Mouse (Mus musculus) midbrain, embryonic 16.5 days (tissue): ENCODE measurements around the gene Eif1. TPM values are rescaled to one million over a fixed set of nuclear protein-coding genes. Genes with fewer than 3 reads are reported as not detected.
"Not testable (repeated sequence)": the region's sequence is repeated elsewhere in the genome, so short reads cannot be mapped to it uniquely, and the experiment has no call there.

ENCODE experiments used
- ATAC-seq: fragments of 200-750 bp; cut with Nextera tagmentation; 2 replicates; pipeline ENCODE4 v1.8.0; 2017; ENCODE audit warnings: moderate TSS enrichment
- H3K27ac ChIP-seq: fragments of 300-500 bp; sonication (generic); 2 replicates; pipeline ENCODE4 v1.5.1; 2014; ENCODE audit warnings: mild to moderate bottlenecking, low read length, mixed read lengths
- H3K27me3 ChIP-seq: fragments of 300-500 bp; sonication (generic); 2 replicates; pipeline ENCODE4 v1.6.1; 2014; ENCODE audit warnings: low read depth, low read length, mixed read lengths; ENCODE audit not compliant: control insufficient read depth, insufficient read depth
- H3K36me3 ChIP-seq: fragments of 300-500 bp; sonication (generic); 2 replicates; pipeline ENCODE4 v1.6.1; 2014; ENCODE audit warnings: mild to moderate bottlenecking, low read length, moderate library complexity, mixed read lengths; ENCODE audit not compliant: control insufficient read depth, insufficient read depth
- H3K4me1 ChIP-seq: fragments of 300-500 bp; sonication (generic); 2 replicates; pipeline ENCODE4 v1.6.1; 2014; ENCODE audit warnings: mild to moderate bottlenecking, low read length, mixed read lengths; ENCODE audit not compliant: control insufficient read depth, insufficient read depth
- H3K4me2 ChIP-seq: fragments of 300-500 bp; sonication (generic); 2 replicates; pipeline ENCODE4 v1.6.1; 2014; ENCODE audit warnings: mild to moderate bottlenecking, low read length, mixed read lengths
- H3K4me3 ChIP-seq: fragments of 300-500 bp; sonication (generic); 2 replicates; pipeline ENCODE4 v1.5.1; 2014; ENCODE audit warnings: low read depth, mild to moderate bottlenecking, low read length, moderate library complexity, mixed read lengths
- H3K9ac ChIP-seq: fragments of 300-500 bp; sonication (generic); 2 replicates; pipeline ENCODE4 v1.6.1; 2014; ENCODE audit warnings: low read depth, low read length, mixed read lengths
- H3K9me3 ChIP-seq: fragments of 300-500 bp; sonication (generic); replicated peaks from 2 replicates; pipeline ENCODE4 v1.6.1; 2014; ENCODE audit warnings: mild to moderate bottlenecking, low read length, mixed read lengths; ENCODE audit not compliant: control insufficient read depth, poor library complexity, severe bottlenecking
- WGBS: fragments of 180-500 bp; shearing (Covaris S2); extraction: QIAGEN DNeasy Blood & Tissue Kit; methylation state at CpG from one replicate; pipeline ENCODE4 v1.1.7; 2014; 5-methylcytosine and 5-hydroxymethylcytosine counted together
- polyA plus RNA-seq: library from polyadenylated mRNA; unstranded; fragments of >200 nt; fragmentation: Nextera tagmentation; extraction: Ambion mirVana; gene quantifications from 2 replicates; pipeline ENCODE4 v1.2.1, GENCODE M21; 2015

Gene Eif1
- polyA plus RNA-seq, 1 experiment from 2014 or later, result 1,185 TPM

DNA sequence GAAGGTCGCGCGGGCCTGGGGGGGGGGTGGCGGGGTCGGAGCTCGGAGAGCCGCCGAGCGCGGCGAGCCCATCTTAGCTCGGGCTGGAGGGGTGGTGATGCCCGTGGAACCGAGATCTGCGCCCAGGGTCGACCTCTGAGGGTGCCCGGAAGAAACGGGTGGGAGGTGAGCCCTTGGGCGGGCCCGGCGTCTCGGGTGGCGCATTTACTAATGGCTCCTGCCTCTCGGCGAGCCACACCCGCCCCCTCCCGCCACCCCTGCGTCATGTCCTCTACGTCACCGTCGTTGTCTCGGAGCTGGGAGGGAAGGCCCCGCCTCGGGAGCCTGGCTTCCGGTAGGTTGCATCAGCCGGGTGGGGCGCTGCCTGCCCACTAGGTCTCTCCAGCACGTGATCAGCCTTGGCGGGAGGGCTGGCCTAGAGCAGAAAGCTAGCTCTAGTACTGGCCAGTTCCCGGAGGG, 516 bp downstream of the Eif1 start:
- Histone ChIP-seq H3K9me3 (no peaks in the 10 kb centered on the region), H3K9ac (peak overlapping the region; percentile 96), H3K36me3 (peaks cover 8% of the 10 kb centered on the region), H3K27me3 (no peaks in the 10 kb centered on the region), H3K4me2 (peak overlapping the region; percentile 81), H3K4me1 (peaks cover 10% of the 10 kb centered on the region; the same call in 1 of the 2 replicates), H3K27ac (peak overlapping the region; percentile 99), H3K4me3 (peak overlapping the region; percentile 84)
- 0% methylated on average over 40 of the region's 40 CpGs for WGBS
- ATAC-seq, result peak; percentile 86

- not testable (repeated sequence) for H3K9me3 ChIP-seq, H3K27me3 ChIP-seq, H3K4me1 ChIP-seq, H3K36me3 ChIP-seq, ATAC-seq
- 24% methylated on average over 11 of the region's 11 CpGs for WGBS
- H3K9ac ChIP-seq, result peak overlapping the region; percentile 96
- H3K27ac ChIP-seq, result peak overlapping the region; percentile 99
- peak overlapping the region; percentile 81 for H3K4me2 ChIP-seq
- peak overlapping the region; percentile 84 for H3K4me3 ChIP-seq
Observed at GRCm38 (mm10) chr11:100320701-100321410, 1.2 kb downstream of the Eif1 start.

DNA sequence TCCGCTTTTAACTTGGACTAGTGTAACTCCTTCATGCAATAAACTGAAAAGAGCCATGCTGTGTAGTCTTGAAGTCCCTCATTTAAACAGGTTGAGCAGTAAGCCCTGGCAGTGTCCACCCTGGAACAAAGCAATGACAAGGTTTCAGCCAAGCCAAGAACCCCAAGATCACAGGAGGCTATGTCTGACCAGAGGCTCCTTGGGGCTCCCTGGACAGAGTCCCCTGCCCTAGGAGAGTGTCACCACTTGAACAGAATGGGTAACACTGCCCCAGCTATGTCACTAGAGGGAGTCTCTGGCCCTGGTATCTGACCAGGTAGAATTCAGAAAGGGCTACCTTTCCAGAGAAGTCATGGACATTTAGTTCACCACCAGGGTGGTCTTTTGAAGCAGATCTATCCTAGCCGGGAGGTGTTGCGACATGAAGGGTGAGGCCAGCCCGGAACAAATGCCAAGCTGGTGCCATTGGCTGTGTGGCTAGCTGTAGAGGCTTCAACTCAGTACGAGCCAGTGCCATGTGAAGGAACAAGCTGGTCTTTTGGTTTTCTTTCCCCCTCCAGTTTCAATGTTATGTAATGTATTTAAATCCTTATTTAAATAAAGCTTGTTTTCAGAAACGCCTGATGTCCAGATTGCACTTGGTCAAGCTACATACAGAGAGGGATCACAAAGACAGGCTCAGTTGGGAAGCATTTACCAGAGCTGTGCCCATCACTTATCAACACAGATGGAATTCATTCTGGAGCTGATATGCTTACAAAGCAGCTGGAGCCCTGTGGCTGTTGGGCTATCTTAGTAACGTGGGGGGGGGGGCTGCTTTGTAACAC, 2.0 kb downstream of the Eif1 start:
- not testable (repeated sequence) for H3K4me2 ChIP-seq, H3K27ac ChIP-seq, H3K36me3 ChIP-seq, ATAC-seq, H3K4me1 ChIP-seq, H3K9me3 ChIP-seq, H3K4me3 ChIP-seq, H3K27me3 ChIP-seq, H3K9ac ChIP-seq
- 76% methylated on average over 7 of the region's 7 CpGs for WGBS

- no peaks in the 10 kb centered on the region for H3K9me3 ChIP-seq
- no peak overlapping the region for H3K9ac ChIP-seq
- H3K27me3 ChIP-seq, result no peaks in the 10 kb centered on the region
- 66% methylated on average over 3 of the region's 3 CpGs for WGBS
- H3K4me2 ChIP-seq, result no peak overlapping the region
- ATAC-seq, result no peak
- H3K4me1 ChIP-seq, result peaks cover 10% of the 10 kb centered on the region; the same call in 1 of the 2 replicates
- no peak overlapping the region for H3K27ac ChIP-seq
- no peak overlapping the region for H3K4me3 ChIP-seq
- H3K36me3 ChIP-seq, result peaks cover 8% of the 10 kb centered on the region
Observed at GRCm38 (mm10) chr11:100322591-100323258, 3.0 kb downstream of the Eif1 start.

GRCm38 (mm10) chr11:100323578-100323977, 3.9 kb downstream of the Eif1 start:
- Histone ChIP-seq H3K27me3 (no peaks in the 10 kb centered on the region), H3K9me3 (no peaks in the 10 kb centered on the region), H3K4me1 (peaks cover 10% of the 10 kb centered on the region; the same call in 1 of the 2 replicates), H3K36me3 (peaks cover 8% of the 10 kb centered on the region), H3K4me2 (no peak overlapping the region), H3K27ac (no peak overlapping the region), H3K4me3 (no peak overlapping the region), H3K9ac (no peak overlapping the region)
- WGBS, result 15% methylated on average over 3 of the region's 3 CpGs
- no peak for ATAC-seq

DNA sequence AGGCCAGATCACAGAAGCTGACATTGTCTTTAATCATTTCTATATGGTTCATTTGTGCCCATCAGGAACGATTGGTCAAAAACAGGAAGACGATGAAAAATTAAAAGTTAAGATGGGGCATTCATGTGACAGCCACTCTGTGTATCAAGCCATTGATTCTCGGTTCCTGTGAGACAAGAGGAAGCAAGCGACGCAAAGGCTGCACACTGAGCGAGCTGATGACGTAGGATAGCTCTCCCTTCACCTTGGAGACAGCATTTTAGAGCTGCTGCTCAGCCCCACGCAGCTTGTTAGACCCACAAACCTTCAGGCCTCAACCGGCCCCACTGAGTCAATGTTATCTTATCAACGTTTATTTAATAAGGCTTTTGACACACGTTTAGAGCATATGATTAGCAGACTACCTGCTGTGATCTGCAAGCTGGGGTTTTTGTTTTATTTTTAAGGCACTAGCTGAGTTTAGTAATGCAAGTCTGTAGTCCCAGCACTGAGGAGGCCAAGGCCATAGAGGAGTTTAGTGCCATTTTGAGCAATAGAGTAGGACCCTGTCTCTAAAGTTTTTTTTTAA, 5.5 kb downstream of the Eif1 start:
- 67% methylated on average over 11 of the region's 11 CpGs for WGBS
- Histone ChIP-seq H3K9ac (no peak overlapping the region), H3K27ac (peak overlapping the region; percentile 24; the same call in 1 of the 2 replicates), H3K4me1 (peaks cover 14% of the 10 kb centered on the region; the same call in 1 of the 2 replicates), H3K4me3 (no peak overlapping the region), H3K27me3 (no peaks in the 10 kb centered on the region), H3K36me3 (peaks cover 8% of the 10 kb centered on the region), H3K4me2 (no peak overlapping the region), H3K9me3 (no peaks in the 10 kb centered on the region)
- no peak for ATAC-seq

- H3K27ac ChIP-seq, result peak overlapping the region; percentile 70
- no peak overlapping the region for H3K4me2 ChIP-seq
- peaks cover 19% of the 10 kb centered on the region for H3K4me1 ChIP-seq
- 45% methylated on average over 11 of the region's 11 CpGs for WGBS
- H3K4me3 ChIP-seq, result no peak overlapping the region
- no peak overlapping the region for H3K9ac ChIP-seq
- H3K27me3 ChIP-seq, result no peaks in the 10 kb centered on the region
- H3K9me3 ChIP-seq, result no peaks in the 10 kb centered on the region
- peaks cover 3% of the 10 kb centered on the region for H3K36me3 ChIP-seq
- no peak for ATAC-seq
Observed at GRCm38 (mm10) chr11:100327316-100327715, 7.6 kb downstream of the Eif1 start.

DNA sequence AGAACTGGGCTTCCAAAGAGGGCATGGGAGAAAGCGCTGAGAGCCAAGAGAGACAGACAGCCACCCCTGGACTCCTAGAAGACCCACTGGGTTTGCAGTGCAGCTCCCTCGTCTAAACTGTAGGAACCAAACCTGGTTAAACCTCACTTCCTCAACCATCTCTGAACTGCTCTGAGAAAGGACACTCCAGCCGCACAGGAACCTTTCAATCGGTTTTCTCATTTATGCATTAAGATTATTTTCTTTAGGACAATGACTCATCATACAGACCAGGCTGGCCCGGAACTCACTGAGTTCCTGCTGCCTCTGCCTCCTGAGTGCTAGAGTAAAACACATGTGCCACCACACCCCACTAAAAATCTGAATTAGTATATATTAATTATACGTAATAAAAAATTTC, 8.1 kb downstream of the Eif1 start:
- Histone ChIP-seq H3K4me2 (no peak overlapping the region), H3K4me3 (no peak overlapping the region), H3K9me3 (no peaks in the 10 kb centered on the region), H3K9ac (no peak overlapping the region), H3K36me3 (no peaks in the 10 kb centered on the region), H3K27me3 (no peaks in the 10 kb centered on the region), H3K4me1 (peaks cover 23% of the 10 kb centered on the region), H3K27ac (peak overlapping the region; percentile 68)
- WGBS, result 93% methylated on average over 6 of the region's 6 CpGs
- ATAC-seq, result no peak
